Mouse (Mus musculus) midbrain, postnatal 0 days (tissue): ENCODE measurements around the gene Tmem135. TPM values are rescaled to one million over a fixed set of nuclear protein-coding genes. Genes with fewer than 3 reads are reported as not detected.
"Not testable (repeated sequence)": the region's sequence is repeated elsewhere in the genome, so short reads cannot be mapped to it uniquely, and the experiment has no call there.

Source experiments
- ATAC-seq: fragments of 200-750 bp; cut with Nextera tagmentation; 2 replicates; pipeline ENCODE4 v1.8.0; 2017; ENCODE audit warnings: moderate number of reproducible peaks, mild to moderate bottlenecking, moderate TSS enrichment, moderate library complexity; ENCODE audit not compliant: low FRiP score
- DNase-seq: peaks from one replicate; pipeline ENCODE4 v3.0.0-alpha.2; 2015; ENCODE audit warnings: low spot score
- H3K27ac ChIP-seq: fragments of 300-500 bp; sonication (generic); 2 replicates; pipeline ENCODE4 v1.5.1; 2014; ENCODE audit warnings: low read depth, mild to moderate bottlenecking, low read length, mixed read lengths
- H3K27me3 ChIP-seq: fragments of 300-500 bp; sonication (generic); 2 replicates; pipeline ENCODE4 v1.6.1; 2014; ENCODE audit warnings: low read length, control low read depth, mixed read lengths; ENCODE audit not compliant: insufficient read depth
- H3K36me3 ChIP-seq: fragments of 300-500 bp; sonication (generic); 2 replicates; pipeline ENCODE4 v1.6.1; 2014; ENCODE audit warnings: low read length, control low read depth, mixed read lengths; ENCODE audit not compliant: insufficient read depth
- H3K4me1 ChIP-seq: fragments of 300-500 bp; sonication (generic); 2 replicates; pipeline ENCODE4 v1.6.1; 2014; ENCODE audit warnings: mild to moderate bottlenecking, control low read depth, antibody characterized with exemption, low read length, mixed read lengths; ENCODE audit not compliant: insufficient read depth
- H3K4me2 ChIP-seq: fragments of 300-500 bp; sonication (generic); 2 replicates; pipeline ENCODE4 v1.6.1; 2014; ENCODE audit warnings: low read depth, mild to moderate bottlenecking, low read length, mixed read lengths; ENCODE audit not compliant: poor library complexity, severe bottlenecking
- H3K4me3 ChIP-seq: fragments of 300-500 bp; sonication (generic); 2 replicates; pipeline ENCODE4 v1.5.1; 2014; ENCODE audit warnings: low read depth, mild to moderate bottlenecking, low read length, moderate library complexity
- H3K9ac ChIP-seq: fragments of 300-500 bp; sonication (generic); replicated peaks from 2 replicates; pipeline ENCODE4 v1.6.1; 2014; ENCODE audit warnings: mild to moderate bottlenecking, low read length, moderate library complexity, mixed read lengths; ENCODE audit not compliant: poor library complexity, severe bottlenecking
- H3K9me3 ChIP-seq: fragments of 300-500 bp; sonication (generic); 2 replicates; pipeline ENCODE4 v1.6.1; 2016; ENCODE audit warnings: low read length, control low read depth
- CTCF ChIP-seq: IDR thresholded peaks from 2 replicates; pipeline ENCODE4 v1.5.1; 2016; ENCODE audit warnings: antibody characterized with exemption, mild to moderate bottlenecking
- WGBS: fragments of 180-500 bp; shearing (Covaris S2); extraction: QIAGEN DNeasy Blood & Tissue Kit; methylation state at CpG from one replicate; pipeline ENCODE4 v1.1.7; 2014; 5-methylcytosine and 5-hydroxymethylcytosine counted together
- polyA plus RNA-seq: library from polyadenylated mRNA; unstranded; fragments of >200 nt; fragmentation: Nextera tagmentation; extraction: Ambion mirVana; gene quantifications from 2 replicates; pipeline ENCODE4 v1.2.1, GENCODE M21; 2015
- total RNA-seq: library from RNA; depleted of rRNA; stranded (reverse); fragments of >200 nt; gene quantifications from 2 replicates; pipeline ENCODE4 v1.2.3, GENCODE M21; 2014

The Tmem135 gene
- total and polyA plus RNA-seq, 2 experiments from 2014 or later, result 33.5 to 35.7 TPM

DNA sequence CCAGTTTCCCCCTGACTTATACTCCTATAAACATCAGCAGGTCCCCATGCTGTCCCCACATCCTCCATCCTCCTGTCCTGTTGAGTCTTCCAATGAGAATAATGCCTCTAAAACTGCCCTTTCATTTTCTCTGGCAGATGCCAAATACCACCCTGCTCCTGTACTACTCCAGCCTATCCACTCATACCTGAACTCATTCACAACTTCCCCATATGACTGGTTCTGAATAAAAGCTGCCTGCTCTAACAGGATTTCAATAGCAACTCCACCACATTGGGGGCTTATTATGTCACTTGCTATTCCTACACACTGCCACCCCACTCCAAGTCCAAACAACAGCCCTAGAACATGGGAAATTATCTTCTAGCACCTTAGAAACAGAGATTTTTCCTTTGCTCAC lies 68.7 kb downstream of the Tmem135 start:
- Histone ChIP-seq H3K27me3 (no peaks in the 10 kb centered on the region), H3K4me3 (no peak overlapping the region), H3K27ac (no peak overlapping the region), H3K4me2 (no peak overlapping the region), H3K4me1 (peaks cover 6% of the 10 kb centered on the region; the same call in 1 of the 2 replicates), H3K9ac (no peak overlapping the region), H3K36me3 (no peaks in the 10 kb centered on the region), H3K9me3 (no peaks in the 10 kb centered on the region)
- ATAC-seq (no peak), DNase-seq (no peak)
- no peak for TF ChIP-seq CTCF

- Histone ChIP-seq H3K4me2 (no peak overlapping the region), H3K4me3 (no peak overlapping the region), H3K27ac (no peak overlapping the region), H3K9me3 (no peaks in the 10 kb centered on the region), H3K9ac (no peak overlapping the region), H3K4me1 (no peaks in the 10 kb centered on the region), H3K36me3 (no peaks in the 10 kb centered on the region), H3K27me3 (no peaks in the 10 kb centered on the region)
- 97% methylated on average over 1 of the region's 1 CpGs for WGBS
- ATAC-seq (no peak), DNase-seq (no peak)
- TF ChIP-seq CTCF, result no peak
Measured at GRCm38 (mm10) chr7:89329896-89330295, 74.1 kb downstream of the Tmem135 start.

DNA sequence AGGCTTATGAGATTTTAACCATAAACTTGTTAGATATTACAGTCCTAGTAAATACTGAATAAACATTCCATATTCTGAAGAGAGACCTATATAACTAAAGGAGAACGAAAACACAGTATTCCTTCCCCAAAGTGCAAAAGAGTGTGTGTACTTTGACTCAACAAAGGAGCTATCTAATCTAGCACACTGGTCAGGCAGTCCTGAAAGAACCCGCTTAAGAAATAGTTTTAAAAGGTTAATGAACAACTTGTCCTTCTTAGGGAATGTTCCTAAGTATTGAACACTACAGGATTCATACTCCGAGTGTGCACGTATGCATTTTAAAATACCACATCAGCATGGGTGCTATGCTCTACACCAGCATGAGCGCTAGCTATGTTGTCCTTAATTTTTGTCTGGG lies 76.3 kb downstream of the Tmem135 start:
- TF ChIP-seq CTCF, result no peak
- no peak for DNase-seq
- WGBS, result 90% methylated on average over 5 of the region's 5 CpGs
- Histone ChIP-seq H3K9me3 (no peaks in the 10 kb centered on the region), H3K4me3 (no peak overlapping the region), H3K4me2 (no peak overlapping the region), H3K36me3 (no peaks in the 10 kb centered on the region), H3K27ac (no peak overlapping the region), H3K9ac (no peak overlapping the region), H3K27me3 (no peaks in the 10 kb centered on the region), H3K4me1 (no peaks in the 10 kb centered on the region)
- no peak for ATAC-seq

- no peak overlapping the region for H3K4me2 ChIP-seq
- WGBS, result 85% methylated on average over 4 of the region's 4 CpGs
- DNase-seq, result no peak
- ATAC-seq, result no peak
- H3K4me3 ChIP-seq, result no peak overlapping the region
- H3K9me3 ChIP-seq, result no peaks in the 10 kb centered on the region
- no peaks in the 10 kb centered on the region for H3K27me3 ChIP-seq
- no peaks in the 10 kb centered on the region for H3K36me3 ChIP-seq
- H3K9ac ChIP-seq, result no peak overlapping the region
- TF ChIP-seq CTCF, result no peak
- H3K4me1 ChIP-seq, result no peaks in the 10 kb centered on the region
- no peak overlapping the region for H3K27ac ChIP-seq
Measured at GRCm38 (mm10) chr7:89326761-89327160, 77.3 kb downstream of the Tmem135 start.

DNA sequence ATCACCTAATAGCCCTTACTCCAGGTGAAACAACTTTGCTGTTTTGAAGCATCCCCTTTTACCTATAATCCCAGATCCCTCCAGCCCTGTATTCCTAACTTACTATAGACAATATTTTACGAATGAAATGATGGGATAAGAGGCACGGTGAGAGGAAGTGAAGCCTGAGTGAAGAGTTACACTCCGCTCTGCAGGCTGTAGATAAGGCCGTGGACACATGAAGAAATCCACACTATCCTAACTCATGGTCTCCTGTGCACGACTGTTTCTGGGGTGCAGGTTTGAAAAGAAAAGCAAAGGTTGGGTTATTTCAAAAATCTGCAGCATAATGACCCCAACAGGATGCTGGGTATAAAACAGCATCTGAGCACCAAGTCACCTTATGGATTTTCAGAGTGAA lies 77.8 kb downstream of the Tmem135 start:
- DNase-seq (no peak), ATAC-seq (no peak)
- Histone ChIP-seq H3K9me3 (no peaks in the 10 kb centered on the region), H3K27me3 (no peaks in the 10 kb centered on the region), H3K9ac (no peak overlapping the region), H3K4me1 (no peaks in the 10 kb centered on the region), H3K4me2 (no peak overlapping the region), H3K4me3 (no peak overlapping the region), H3K27ac (no peak overlapping the region), H3K36me3 (no peaks in the 10 kb centered on the region)
- no peak for TF ChIP-seq CTCF
- WGBS, result 87% methylated on average over 5 of the region's 5 CpGs

DNA sequence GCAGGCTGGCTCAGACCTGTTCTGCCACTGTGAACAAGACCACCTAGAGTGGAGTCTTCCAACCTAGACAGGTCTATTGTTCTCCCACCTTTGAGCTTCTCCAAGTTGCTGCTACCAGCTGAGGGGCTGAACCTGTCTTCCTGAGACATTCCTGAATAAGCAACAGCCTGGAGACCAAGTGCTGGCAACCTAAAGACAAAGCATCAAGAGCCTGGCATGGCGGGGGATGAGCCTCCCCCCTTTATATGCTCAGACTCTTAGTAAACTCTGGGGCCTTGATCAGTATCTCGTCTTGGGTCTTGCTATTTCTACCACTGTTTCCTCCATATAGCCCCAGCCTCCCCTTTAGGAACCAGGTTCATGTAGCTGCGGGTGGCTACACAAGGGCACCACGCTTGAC lies 81.3 kb downstream of the Tmem135 start:
- H3K4me3 ChIP-seq, H3K4me2 ChIP-seq, H3K36me3 ChIP-seq, ATAC-seq, H3K27ac ChIP-seq, DNase-seq, H3K9ac ChIP-seq, H3K4me1 ChIP-seq, H3K9me3 ChIP-seq, H3K27me3 ChIP-seq: not testable (repeated sequence)
- 70% methylated on average over 4 of the region's 4 CpGs for WGBS

GRCm38 (mm10) chr7:89319351-89319750 lies 84.7 kb downstream of the Tmem135 start:
- DNase-seq (no peak), ATAC-seq (no peak)
- Histone ChIP-seq H3K36me3 (no peaks in the 10 kb centered on the region), H3K27me3 (no peaks in the 10 kb centered on the region), H3K27ac (no peak overlapping the region), H3K4me3 (no peak overlapping the region), H3K4me1 (no peaks in the 10 kb centered on the region), H3K4me2 (no peak overlapping the region), H3K9ac (no peak overlapping the region), H3K9me3 (no peaks in the 10 kb centered on the region)
- no peak for TF ChIP-seq CTCF
- WGBS, result 70% methylated on average over 1 of the region's 1 CpGs

GRCm38 (mm10) chr7:89317088-89317487 lies 86.9 kb downstream of the Tmem135 start:
- 64% methylated on average over 1 of the region's 1 CpGs for WGBS
- not testable (repeated sequence) for H3K4me1 ChIP-seq, ATAC-seq, H3K27me3 ChIP-seq, H3K36me3 ChIP-seq, H3K4me3 ChIP-seq, H3K27ac ChIP-seq, H3K9me3 ChIP-seq, H3K4me2 ChIP-seq, H3K9ac ChIP-seq, DNase-seq
